Mouse (Mus musculus) T-helper 17 cell (primary cell): ENCODE measurements around the gene Stim2.

Source experiments
- in situ Hi-C, 2 experiments: fragments of 300-600 bp; cut with MboI, MseI; formaldehyde crosslinking; loops; 1 replicate in 1 of 2; 2 replicates in 1 of 2; pipeline ENCODE4 v1.15.1; 2025; ENCODE audit warnings: high pct_unique_total_duplicates in 2 of 2

The Stim2 gene

DNA sequence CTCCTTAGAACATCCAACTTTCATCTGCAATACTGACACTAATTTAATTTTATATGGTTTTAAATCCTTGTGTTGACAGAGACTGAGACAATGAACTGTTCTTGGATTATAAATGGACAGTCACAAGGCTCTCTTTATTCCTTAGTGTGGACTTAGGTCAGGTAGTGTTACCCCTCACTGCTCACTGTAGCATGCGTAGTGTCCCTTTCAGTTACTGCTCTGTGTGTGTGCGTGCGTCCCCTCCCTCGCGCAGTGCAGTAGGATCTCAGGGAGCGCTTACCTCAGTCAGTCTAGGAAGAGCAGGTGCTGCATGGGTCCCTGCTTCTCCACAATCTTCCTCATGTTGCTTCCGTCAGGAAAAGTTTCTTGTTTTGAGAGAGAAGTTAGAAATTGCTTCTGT lies 43.7 kb downstream of the Stim2 start:
- in situ Hi-C loops: no loop called here

DNA sequence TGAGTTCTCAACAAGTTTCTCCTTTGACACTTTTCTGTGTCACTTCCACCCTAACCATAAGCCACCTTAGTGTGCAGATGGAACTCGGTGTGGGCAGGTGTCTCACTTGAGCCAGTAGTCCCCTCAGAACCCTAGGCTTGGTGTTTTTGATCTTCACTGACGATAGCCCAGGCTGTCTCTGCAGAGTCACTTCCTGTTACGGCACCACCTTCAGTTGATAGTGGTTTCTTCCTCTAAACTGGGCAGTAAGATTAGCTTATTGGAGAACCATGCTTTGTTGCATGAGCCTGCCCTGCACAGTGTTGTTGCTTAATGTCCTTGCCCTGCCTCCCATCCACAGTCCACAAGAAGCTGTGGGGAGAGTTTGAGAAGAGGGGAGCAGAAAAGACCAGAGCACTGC lies 47.2 kb downstream of the Stim2 start:
- in situ Hi-C loops: loop anchor here in 1 of 2 experiments (5.0 kb wide), 1 partner anchor 48 kb away; the partner anchor contains the start of gene Stim2

DNA sequence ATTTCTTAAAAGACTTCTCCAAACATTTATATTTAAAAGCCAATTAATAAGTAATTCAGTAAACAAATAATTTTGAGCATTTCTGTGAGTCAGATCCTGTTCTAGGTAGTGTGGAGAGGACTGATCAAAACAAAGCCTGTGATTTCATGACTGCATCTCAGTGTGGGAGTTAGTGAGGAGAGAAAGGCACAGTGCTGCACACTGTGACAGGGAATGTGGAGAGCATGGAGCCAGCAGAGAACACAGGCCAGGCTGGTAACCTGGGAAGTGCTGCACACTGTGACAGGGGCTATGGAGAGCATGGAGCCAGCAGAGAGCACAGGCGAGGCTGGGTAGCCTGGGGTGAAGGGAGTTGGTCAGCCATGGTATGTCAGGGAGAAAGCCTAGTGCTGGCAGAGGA lies 48.1 kb downstream of the Stim2 start:
- in situ Hi-C loops: loop anchor here in 1 of 2 experiments (5.0 kb wide), 1 partner anchor 49 kb away; the partner anchor contains the start of gene Stim2

DNA sequence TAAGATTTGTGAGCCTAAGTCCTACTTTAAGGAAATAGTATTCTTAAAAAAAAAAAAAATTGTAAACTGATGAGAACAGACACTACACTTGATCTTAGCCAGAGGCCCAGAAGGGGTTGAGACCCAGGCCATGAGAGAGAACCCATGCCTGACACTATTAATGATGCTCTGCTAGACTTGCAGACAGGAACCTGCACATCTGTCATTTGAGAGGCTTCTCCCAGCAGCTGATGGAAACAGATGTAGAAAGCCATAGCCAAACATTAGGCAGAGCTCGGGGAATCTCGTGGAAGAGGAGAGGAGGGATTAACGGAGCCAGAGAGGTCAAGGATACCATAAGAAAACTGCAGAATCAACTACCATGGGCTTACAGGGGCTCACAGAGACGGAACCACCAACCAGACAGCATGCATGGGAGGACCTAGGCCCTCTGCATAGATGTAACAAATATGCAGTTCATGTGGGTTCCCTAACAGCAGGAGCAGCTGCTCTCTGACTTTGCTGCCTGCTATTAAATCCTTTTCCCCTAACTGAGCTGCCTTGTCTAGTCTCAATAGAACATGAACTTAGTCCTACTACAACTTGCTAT lies 50.9 kb downstream of the Stim2 start:
- in situ Hi-C loops: loop anchor here in 1 of 2 experiments (5.0 kb wide), 1 partner anchor 52 kb away; the partner anchor contains the start of gene Stim2

DNA sequence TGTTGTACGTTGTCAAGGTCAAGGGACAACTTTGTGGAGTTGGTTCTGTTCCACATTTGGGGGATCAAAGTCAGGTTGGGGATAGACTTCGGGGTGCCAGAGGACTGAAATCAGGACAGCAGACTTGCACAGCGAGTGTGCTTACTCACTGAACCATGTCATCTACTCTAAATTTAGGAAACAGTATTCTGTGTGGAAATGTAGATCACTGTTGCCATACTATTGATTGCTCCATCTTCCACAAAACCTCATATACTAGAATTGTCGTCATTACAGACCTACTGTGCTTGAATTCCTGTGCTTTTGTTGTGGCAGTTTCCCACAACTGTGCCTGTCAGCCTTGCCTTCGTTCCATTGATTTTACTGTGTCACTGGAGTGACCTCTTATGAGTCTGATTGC lies 51.6 kb downstream of the Stim2 start:
- in situ Hi-C loops: loop anchor here in 1 of 2 experiments (5.0 kb wide), 1 partner anchor 53 kb away; the partner anchor contains the start of gene Stim2

DNA sequence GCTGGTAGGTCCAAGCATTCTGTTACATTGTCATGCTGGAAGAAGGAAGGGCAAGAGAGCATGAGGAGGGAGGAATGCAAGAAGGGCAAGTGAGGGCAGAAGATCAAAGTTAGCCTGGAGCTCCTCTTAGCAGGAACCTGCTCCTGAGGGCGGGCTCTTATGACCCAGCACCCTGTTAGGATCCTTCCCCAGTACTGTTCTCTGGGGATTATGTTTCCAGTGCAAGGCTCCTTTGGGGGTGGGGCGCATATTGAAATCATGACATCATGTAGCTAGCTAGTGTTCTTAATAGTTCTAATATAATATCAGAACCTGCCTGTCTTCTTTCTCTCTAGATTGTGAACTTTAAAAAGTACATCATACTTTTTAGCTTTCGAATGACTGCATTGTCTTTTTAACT lies 52.8 kb downstream of the Stim2 start:
- in situ Hi-C loops: no loop called here

DNA sequence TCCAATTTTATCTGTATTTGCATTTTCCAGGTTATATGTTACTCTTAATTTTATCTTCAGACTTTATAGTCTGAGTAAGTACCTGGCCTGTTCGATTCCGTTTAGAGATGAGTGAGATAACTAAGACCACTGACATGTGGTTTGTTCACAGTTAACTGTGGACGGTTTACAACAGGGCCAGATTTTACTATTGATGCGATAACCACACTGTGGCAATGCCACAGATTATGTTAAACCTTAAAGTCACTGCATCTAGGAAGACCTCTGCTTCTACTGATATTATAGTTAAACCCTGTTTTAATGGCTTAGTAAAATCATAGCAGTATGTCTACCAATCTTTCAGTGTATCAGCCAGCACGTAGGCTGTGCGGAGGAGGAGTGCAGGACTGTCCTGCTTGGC lies 53.9 kb downstream of the Stim2 start:
- in situ Hi-C loops: no loop called here

DNA sequence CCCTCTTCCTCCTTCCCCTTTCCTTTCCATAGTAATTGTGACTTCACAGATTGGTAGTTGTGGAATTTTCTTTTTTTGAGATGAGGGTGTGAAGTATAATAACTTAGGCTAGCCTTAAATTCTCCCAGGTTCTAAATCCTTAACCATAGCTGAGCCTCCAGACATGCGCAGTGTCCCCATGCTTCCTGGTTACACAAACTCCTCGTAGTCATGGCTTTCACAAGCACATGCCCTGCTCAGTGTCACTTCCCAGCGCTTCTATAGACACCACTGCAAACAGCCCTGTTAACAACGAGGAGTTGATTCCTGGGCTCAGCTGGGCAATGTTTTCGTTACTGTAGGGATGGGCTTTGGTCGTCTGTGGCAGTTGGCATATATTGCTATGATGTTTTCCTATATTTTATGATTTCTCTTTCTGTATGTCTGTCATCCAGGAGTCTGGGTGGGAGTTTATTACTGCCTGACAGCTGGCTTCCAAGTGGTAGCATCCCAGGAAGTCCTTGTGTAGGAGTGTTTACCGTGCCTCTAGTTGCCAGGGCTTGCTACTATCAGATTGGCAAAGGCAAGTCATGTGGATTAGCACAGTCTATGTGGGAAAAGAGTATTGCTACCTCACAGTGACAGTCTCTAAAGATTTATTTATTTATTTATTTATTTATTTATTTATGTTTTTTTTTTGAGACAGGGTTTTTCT lies 55.5 kb downstream of the Stim2 start:
- in situ Hi-C loops: no loop called here

DNA sequence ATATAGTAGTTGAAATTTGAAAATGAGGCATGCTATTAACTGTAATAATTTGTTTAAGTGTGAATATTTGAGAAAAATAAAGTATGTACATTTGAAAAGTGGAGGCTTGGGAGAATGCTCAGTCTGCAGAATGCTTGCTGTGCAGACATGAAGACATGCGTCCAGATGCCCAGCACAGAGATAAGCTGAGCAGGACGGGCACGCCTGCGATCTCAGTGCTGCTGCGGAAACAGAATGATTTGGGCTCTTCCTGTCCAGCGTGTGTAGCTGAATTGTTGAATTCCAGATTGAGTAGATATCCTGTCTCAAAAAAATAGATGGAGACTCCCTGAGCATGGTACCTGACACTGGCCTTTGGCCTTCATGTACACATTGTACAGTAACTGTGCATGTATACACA lies 58.0 kb downstream of the Stim2 start:
- in situ Hi-C loops: no loop called here

DNA sequence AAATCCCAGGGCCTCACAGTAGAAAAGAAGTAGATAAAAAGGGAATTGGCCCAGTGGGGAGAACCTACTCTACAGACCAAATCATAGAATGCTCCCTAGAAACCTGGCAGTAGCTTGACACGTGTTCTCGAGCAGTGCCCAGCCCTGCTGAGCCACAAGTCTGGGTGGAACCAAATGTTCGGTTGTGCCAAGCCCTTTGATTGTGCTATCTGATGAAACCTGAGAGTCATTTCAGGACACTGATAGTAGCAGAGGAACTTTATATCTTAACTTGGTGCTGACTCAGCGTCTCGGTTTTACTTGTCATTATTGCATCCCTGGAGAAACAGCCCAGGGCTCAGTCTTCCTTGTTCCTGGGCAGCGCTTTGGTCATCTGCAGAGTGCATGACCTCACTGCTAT lies 61.7 kb downstream of the Stim2 start:
- in situ Hi-C loops: no loop called here

DNA sequence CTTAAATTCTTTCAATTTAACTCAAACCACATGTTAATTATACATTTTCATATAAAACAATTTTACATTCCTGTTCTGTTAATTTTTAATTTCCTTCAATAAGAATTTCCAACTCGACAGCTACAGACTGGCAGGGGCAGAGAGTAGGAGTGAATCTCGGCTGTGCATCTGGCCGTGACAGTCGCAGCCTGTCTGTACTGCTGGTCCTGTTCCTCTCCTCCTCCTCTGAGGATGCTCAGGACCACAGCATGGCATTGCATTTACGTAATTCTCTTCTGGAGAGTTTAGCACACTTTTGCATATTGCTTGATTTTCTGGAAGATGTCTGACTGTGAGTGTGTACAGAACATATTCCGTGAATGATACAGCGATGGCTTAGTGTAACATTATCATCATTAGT lies 63.8 kb downstream of the Stim2 start:
- in situ Hi-C loops: no loop called here

DNA sequence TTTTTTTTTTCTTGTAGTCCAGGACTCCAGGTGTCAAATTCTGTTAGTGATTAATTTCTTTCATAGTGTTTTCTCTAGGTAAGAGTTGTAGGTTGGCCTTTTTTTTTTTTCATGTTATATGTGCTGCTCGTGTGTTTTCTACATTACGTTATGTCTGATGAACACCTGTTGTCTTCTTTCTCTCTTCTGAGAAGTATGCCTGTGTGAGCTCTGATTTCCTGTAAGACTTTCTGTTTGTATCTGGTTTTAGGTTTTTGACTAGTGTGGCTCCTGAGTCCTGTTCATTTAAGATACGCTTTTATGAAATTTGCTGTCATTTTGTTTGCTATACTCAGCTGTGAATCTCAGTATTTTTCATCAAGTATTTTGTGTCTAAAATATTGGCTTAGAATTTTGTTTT lies 69.3 kb downstream of the Stim2 start:
- in situ Hi-C loops: no loop called here

DNA sequence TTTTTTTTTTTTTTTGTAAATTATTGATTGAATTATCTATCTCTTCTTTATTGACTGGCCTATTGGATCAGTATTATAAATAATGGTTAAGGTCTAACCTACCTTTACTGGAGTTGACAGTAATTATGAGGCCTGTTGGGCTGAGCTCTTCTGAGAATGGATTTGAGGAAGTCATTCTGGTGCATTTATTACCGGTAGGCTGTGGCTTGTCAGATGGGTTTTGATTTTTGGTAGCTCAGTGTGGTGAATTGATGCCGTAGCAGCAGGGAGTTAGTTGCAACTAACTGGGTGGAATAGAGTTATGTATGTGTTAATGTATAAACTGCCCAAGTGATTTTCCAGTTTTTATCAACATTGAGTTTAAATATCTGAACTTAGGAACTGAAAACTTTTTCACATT lies 72.2 kb downstream of the Stim2 start:
- in situ Hi-C loops: no loop called here

DNA sequence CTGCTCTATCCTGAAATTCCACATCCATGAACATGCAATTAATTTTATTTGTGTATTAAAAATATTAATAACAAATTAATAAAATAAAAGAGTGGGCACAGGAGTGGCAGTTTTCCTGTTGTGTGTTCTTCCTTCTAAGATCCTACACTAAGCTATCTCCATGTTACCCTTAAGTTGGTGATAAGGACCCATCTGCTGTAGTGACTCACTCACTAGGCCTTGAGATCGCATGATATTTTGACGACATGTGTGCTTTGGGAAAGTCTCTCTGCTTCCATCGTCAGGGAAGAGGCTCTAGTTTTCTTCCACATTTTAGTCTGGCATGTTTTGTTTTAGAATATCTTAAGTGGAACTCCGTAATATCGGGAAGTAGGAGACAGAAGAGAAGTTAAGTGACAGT lies 73.0 kb downstream of the Stim2 start:
- in situ Hi-C loops: no loop called here

DNA sequence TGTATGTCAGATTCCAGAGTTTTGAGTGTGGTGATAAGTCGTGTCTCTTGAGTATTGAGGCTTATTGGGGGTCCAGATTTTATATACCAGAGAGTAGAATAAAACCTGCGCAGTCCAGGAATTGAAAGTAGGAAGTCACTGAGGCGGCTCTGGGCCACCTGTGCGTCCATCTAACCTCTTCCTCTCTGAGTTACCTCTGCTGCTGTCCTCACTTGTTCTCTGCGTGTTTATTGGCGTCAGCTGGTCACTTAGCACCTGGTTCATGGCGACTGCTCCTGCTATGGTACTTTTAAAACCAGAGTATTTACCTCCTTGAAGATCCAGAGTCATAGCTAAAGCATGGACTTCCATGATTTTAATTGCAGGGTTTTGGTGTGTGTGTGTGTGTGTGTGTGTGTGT lies 73.4 kb downstream of the Stim2 start:
- in situ Hi-C loops: no loop called here

DNA sequence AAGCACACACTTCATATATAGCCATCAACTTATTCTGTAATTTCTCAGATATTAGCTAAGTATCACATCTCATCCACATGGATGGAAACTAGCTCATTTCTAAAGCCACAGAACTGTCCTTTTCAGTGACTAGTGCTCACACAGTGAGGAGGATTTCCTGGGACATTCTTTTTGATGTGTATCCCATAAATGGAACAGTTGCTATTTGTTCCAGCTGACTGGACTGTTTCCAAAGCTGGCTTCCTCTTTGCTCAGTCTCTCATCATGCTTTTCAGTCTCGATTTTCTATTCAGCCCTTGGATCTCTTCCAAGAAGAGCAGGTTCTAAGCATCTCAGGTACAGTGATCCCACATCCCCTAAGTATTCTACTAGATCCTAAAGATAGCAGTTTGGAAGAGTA lies 75.0 kb downstream of the Stim2 start:
- in situ Hi-C loops: no loop called here

DNA sequence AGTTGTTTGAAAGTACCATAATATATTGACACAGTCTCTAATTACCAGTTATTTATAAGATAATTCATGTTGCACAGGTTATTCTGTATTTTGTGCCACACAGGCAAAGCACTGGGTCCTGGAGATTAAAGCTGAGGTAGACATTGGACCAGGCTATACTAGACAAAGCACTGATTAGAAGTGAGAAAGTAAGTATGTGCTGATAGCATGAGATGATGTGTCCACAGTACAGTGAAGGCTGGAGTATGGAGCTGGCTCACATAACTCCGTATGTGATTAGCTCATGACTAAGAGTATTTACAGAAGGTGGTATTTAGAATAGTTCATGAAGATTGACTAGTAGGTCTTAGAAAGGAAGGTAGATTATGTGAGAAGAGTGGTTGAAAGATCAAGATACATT lies 81.7 kb downstream of the Stim2 start:
- in situ Hi-C loops: no loop called here

DNA sequence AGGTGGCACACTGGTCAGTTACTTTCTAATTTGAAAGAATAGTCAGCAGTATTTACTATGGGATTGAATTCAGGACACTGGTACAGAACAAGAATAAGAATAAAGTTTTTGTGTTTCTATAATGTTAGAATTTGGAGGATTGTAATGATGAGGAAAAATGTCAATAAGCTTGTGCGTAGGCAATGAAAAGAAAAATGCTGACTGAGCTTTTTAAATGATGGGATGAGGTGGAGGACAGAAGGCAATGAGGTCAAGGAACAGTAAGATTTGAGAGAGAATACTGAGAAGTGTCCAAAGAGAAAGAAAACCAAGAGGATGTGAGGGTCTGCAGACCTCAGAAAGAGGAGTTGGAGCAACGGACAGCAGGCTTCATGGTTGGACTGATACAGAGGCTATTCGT lies 89.6 kb downstream of the Stim2 start:
- in situ Hi-C loops: no loop called here

DNA sequence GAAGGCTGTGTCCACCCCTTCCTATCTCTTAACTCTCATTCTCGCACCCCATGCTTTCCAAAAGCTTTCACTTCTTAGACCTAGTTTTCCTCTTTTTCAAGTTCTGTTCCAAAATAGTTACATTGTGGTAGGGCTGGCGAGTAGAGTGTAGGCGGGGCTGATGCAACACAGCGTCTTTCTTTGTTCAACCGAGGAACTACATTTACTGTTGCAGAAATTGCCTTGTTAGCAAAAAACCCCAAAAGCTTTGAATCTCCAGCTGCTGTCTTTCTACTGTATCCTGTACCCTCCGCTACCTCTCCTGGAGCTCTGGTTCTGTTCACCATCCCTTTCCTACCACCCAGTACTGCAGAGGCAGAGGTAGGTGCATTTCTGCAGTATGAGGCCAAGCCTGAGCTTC lies 99.9 kb downstream of the Stim2 start:
- in situ Hi-C loops: loop anchor here in 1 of 2 experiments (5.0 kb wide), 1 partner anchor 101 kb away; the partner anchor contains the start of gene Stim2

DNA sequence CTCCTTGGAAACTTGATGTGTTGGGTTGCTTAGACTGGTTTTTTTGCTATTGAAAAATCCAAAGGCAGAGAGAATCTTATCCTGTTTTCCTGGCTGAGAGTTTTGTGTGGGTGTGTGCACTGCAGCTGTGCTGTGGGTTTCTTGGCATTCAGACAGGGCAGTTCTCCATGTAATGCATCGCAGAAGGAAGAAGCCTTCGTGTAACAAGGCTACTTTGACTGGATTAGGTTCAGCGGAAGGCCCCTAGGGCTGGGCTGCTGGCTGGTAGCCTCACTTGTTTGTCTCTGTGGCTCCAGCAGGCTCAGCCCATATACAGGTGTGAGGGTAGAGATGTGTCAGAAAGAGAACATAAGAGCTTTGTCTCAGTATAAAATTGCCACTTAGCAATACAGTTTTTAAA lies 102.6 kb downstream of the Stim2 start:
- in situ Hi-C loops: loop anchor here (5.0 to 25.0 kb wide), 3 partner anchors 104 to 764 kb away; partner anchors contain the start of gene Stim2 (in 1 of the 2)

DNA sequence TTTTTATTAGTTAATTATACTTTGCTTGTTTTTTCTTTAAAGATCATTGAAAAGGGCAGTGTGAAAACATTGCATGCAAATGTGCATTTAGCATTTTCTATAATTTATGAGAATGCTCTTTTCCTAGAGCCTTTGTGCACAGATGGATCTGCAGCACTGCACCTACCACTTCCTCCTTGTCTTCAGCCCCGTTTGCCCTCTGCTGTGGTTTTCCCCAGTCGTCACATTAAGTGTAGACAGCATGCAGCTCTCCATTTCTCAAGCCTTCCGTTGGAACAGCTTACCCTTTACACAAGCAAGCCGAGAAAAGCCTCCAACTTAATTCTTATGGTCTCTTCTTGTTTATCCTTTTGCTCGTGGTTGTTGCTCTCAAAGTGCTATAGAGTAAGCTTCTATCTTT lies 103.0 kb downstream of the Stim2 start:
- in situ Hi-C loops: loop anchor here (5.0 to 25.0 kb wide), 3 partner anchors 104 to 764 kb away; partner anchors contain the start of gene Stim2 (in 1 of the 2)

DNA sequence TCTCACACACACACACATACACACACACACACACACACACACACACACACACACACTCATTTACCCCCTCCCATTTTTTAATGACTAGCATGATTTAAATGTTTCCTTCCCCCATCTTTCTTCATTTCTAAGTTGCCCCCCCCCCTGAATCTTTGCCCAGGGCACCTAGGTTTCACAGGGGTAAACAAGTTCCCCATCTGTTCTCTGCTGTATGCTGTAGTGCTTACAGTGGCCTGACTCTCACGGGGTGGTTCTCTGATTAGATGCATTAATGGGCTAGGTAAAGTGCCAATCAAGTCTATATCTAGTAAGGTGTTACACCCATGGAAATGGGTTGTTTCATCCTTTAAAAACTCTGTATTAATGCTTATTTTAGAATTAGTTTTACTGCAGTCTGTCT lies 103.7 kb downstream of the Stim2 start:
- in situ Hi-C loops: loop anchor here (5.0 to 25.0 kb wide), 3 partner anchors 105 to 765 kb away; partner anchors contain the start of gene Stim2 (in 1 of the 2)

DNA sequence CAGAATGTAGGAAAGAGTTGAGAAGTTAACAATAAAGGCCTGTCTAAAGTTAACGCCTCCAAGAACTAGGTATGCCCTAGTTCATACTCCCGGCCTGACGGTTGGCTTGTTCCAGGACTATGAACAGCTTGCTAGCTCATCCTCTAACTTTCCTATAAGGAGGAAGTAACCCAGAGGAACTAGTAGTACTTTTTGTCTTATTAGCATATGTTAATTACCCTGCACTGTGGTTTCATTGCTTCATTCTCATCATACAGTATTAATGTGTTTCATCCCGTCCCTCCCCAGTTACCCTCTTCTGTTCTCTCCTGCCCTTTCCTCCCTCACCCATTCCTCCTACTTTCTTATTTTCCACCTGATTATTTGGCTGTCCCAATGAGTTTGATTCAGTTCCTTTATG lies 108.4 kb downstream of the Stim2 start:
- in situ Hi-C loops: loop anchor here (25.0 kb wide), 2 partner anchors 419 to 769 kb away; no protein-coding TSS in a partner anchor
